Mouse (Mus musculus) frontal cortex, postnatal 14 days (tissue): ENCODE results near the gene Pom121.
"Not testable (repeated sequence)": the region's sequence is repeated elsewhere in the genome, so short reads cannot be mapped to it uniquely, and the experiment has no call there.

Experiments used
- DNase-seq, 2 experiments: peaks; one replicate each; pipeline ENCODE4 v3.0.0; 2022; ENCODE audit warnings: low spot score in 2 of 2

The Pom121 gene

DNA sequence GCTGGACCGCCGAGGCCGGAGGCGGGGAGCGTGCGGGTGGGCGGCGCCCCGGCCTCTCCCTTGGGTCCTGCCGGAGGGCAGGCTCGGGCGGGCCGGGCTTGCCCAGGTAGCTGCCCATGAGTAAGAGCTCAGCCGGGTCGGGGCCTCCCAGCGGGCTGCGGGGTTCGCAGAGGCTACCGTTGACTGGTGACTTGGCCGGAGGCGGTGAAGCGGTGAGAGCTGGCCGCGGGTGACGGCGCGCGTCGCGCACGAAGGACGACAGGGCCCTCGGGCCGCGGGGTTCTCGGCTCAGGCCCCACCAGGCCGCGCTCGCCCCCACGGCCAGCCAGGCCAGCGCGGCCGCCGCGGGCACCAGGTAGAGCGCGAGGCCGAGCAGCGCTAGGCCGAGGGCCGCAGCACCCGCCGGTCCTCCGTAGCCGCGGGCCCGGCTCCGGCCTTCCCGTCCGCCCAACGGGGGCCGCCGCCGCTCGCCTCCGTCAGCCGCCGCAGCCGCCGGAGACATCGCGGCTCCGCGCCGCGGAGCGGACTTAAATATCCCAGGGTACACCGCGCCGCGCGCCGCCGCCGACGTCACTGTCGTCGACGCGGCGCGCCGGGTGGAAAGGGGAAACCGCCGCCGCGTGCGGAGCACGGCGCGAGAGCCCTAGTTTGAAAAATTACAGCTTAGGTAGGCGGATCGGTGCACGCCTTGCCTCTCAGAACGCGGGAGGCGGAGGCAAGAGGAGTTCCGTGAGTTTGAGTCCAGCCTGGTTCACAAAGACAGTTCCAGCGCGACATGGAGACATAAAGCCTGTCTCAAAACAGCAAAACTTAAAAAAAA is at the start of gene Pom121:
Gene Pom121, minus strand, starts transcription at position 543 of the 820 bp plus-strand sequence.
- peak; percentile 62 to 76 for DNase-seq

DNA sequence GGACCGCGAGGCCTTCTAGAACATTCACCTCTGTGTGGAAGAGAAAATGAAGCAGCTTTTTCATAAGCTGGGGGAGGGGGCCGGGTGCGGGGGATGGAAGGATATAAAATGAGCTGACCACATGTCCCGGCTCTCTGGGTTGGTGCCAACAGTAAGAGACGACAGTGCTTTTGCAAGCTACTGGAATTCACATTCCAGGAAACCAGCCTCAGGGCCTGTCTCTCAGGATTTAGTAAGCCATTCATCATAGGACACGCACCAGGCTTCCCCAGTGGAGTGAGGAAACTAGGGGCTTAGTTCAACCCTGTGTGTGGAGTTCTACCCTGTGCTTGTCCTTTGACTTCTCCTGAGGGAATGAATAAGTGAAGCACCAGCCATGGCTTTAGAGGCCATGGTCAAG is 48.1 kb upstream of the Pom121 start:
- DNase-seq = no peak

DNA sequence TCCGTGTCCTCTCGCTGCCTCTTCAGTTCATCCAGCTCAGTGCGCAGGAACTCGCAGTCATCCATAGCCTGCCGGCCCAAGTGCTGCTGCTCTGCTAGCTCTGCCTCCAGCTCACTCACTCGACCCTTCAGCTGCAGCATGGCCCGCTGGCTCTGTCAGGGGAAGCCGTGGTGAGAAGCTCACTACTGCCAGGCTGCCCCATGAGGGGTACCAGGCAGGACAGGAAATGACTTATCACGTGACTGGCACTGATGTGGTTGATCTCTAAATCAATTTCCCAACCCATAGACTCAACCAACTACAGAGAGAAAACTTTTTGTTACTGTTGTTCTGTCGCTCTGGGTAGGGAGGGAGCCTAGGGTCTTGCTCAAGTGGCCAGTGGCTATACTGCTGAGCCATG is 40.7 kb upstream of the Pom121 start:
- DNase-seq = no peak

DNA sequence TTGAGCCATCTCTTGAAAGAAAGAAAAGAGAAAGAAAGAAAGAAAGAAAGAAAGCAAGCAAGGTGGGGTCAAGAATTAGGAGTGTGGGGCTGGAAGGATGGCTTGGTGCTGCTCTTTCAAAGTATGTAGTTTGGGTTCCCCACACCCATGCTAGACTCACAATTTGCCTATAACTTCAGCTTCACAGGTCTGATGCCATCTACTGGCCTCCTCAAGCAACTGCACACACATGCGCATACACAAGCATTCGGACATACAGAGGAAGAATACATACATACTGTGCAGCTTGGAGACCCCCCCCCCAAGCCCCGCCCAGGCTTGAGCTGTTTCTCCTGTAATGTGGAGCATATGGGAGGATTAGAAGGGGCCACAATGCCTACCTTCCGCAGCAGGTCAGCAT is 39.5 kb upstream of the Pom121 start:
- no peak for DNase-seq

DNA sequence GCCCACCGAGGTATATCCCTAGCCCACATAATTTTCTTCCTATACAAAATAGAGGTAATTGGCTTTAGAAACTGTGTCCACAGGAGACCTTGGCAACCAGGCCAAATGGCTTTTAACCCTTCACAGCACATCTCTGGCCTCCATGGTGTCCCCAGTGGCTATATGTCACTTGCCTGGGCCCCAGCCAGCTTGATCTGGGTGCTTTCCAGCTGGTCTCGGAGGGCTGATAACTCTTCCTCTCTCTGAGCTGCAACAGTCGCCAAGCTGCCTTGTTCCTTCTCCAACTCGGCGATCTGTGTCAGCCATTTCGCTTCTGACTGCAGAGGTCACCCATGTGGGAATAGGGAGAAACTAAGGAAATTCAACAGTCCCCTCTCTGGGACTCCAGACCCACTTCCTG is 36.8 kb upstream of the Pom121 start:
- no peak for DNase-seq

DNA sequence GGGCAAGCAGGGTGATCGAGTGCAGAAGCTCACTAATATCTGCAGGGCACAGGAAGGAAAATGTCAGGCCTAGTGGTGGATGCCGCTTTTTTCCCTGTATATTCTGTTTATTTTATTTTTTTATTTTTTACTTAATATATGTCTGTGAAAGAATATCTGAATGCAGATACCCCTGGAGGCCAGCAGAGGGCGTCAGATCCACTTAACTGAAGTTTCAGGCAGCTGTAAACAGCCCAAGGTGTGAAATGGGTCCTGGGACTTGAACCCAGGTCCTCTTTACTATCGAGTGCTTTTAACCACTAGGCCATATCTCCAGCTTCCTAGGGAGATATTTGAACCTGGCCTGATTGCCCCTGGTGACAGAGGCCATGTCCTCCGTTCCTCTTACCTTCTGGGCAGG is 34.4 kb upstream of the Pom121 start:
- no peak for DNase-seq

DNA sequence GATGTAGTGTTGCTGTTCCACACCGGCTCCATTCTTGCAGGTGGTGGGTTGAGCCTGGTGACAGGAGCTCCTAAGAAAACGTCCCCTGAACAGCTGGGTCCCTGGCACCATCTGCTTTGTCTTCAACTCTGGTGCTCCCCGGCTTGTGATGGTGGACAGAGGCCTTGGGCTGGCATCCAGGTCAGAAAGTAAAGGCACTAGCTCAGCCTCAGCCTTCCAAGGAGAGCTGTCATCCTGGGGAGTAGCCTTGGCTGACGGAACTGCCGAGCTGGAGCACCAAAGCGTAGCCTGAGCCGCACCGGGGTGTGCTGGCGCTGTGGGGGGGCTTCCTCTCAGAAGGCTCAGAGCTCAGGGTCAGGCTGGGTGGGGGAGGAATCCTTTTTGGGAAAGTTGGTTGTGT is 15.9 kb upstream of the Pom121 start:
- DNase-seq = no peak

DNA sequence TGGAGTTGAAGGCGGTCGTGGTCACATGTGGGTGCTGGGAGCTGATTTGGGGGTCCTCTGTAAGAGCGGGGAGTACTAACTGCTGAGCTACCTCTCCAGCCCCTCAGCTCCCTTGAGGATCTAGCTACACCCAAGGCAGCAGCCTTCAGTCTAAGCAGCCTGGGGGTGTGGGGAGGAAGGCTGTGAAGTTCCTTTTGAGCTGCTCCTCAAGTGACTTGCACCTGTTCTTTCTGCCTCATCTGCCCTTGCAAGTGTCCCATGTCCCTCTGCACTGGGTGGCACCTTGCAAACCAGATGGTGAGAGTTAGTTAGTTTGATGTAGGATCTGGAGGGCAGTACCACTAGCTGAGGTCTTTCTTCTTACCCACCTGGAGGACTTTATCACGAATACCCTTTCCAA is 13.8 kb upstream of the Pom121 start:
- no peak for DNase-seq

DNA sequence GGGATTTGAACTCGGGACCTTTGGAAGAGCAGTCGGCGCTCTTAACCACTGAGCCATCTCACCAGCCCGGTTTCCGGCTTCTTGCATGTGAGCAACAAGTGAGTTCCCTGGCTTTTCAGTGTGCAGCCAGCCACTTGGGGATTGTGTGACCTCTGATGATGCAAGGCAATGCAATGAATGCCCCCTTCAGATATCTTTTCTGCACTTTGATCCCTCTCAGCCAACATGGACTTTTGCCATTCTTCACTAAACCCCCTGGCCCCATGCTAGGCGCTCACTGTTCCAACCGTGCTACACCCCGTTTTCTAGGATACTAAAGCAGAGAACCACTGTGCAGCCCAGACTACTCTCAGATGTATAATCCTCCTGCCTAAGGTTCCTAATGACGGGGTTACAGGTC is 11.1 kb upstream of the Pom121 start:
- no peak for DNase-seq

DNA sequence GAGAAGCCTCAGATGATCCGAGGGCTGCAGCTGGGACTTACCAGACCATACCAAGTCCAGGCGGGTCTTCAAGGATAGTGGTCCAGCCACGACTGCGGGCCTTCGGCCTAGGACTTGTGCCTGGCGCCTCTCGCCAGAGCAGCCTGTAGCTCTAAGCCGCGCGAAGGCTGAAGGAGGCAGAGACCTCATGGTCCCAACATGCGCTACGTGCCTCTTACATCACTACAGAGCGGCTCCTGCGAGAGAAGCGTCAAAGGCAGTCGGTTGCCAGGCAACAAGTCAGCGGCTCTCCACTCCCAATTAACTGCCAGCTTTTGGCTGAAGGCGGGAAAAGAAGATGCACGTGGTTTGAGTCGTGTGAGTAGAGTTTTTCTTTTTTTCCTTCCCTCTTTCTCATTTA is 10.3 kb upstream of the Pom121 start:
- peak; percentile 54 to 68 for DNase-seq

DNA sequence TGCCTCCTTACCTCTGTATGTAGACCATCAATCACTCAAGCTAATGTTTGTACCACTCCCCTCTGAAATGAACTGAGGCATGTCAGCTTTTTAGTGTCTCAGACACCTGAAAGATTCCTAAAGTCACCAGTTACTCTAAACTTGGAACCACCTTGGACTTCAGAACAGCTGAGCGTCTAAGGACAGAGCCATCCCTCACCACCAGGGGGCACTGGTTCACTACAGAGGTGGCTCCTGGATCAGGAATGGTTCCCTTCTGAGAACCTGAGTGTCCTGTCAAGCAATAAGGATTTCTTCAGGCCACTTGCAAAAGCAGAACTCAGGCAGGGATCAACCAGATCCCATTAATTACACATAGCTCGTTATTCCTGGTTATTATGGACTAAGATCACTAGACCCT is 5.9 kb upstream of the Pom121 start:
- peak in 1 of 2 experiments; percentile 79 for DNase-seq

DNA sequence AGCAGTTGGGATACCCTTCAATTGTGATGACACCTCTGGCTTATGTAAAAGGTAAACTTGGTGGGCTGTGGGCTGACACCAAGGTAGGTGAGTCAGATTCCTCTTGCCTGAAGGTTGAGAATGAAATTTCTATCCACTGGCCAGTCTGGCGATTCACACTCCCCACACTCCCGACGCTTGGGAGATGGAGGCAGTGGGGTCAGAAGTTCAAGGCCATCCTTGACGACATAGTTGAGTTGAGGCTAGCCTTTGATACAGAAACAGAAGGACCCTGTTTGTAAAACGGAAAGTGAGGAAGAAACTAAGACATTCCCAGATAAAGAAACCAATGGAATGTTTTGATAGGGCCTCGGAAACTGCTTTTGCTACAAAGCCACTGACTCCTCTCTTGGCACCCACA is 5.0 kb upstream of the Pom121 start:
- DNase-seq = no peak

DNA sequence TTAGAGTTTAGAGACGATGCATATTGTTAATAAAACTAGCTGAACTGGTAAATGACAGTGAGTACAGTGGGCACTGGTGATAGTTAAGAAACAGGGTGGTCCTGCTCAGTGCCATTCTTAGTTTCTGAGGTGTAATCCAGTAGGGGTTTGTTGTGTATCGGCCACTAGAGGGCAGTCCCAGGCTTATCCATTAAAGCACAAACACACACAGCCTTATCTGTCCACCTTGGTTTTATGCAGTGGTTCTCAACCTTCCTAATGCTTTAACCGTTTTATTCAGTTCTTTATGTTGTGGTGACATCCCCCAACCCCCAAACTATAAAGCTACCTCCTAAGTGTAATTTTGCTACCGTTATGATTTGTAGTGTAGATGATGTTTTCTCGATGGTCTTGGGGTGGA is 1.5 kb upstream of the Pom121 start:
- no peak for DNase-seq

DNA sequence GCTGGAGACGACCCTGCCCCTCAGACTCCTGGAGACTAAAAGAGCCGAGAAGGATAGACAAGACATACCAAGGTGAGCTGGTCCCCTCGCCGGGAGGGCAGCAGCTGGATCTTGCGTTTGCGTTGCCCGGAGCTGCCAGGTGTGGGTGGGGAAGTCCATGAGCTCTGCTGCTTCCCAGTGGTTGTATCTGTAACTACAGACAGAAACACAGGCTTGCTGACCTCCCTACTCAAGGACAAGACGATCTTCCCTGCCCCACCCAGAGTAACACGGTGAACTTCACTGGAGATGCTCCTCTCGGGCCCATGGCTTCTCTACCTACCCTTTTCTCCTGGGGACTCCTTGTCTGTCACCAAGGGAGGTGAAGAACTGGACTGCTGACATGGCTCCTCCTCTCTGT is 10.6 kb downstream of the Pom121 start:
- no peak for DNase-seq

DNA sequence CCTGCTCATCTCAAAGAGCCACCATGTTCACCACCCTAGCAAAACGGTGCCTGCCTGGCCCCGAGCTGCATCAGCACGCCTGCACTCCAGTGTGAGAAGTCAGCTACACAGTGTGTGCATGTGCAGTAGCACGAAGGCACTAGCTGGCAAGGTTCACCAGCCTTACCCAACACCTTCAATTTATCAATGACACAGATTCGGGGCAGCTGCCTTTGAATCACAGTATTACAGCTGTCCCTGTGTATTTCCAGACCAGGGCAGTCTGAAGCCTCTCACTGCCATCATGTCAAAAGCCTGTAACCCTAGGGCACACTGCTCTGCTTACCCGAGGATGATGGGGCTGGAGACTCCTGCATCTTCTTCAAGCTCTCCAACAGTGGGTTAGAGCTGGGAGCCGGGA is 11.6 kb downstream of the Pom121 start:
- no peak for DNase-seq

DNA sequence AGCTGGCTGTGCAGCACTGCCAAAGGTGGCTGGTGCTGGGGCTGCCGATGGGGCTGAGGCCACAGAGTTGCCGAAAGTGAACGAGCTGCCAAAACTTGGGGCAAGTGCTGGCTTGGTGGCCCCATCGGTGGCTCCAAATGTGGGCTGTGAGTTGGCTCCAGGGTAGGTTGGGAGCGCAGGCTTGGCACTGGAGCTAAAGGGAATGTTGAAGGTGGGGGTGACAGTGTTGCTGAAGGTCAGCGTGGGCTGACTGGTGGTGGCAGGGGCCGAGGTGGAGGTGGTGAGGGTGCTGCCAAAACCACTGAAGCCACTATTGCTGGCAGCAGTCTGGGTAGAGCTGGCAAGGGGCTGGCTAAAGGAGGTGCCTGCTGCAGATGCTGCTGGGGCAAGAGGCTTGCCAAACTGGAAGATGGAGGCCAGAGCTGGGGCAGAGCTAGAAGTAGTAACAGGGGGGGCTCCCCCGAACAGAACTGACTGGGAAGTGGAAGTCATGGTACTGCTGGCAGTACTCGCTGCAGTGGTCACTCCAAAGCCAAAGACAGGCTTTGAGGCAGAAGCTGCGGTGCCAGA is 12.9 kb downstream of the Pom121 start:
- DNase-seq = no peak

DNA sequence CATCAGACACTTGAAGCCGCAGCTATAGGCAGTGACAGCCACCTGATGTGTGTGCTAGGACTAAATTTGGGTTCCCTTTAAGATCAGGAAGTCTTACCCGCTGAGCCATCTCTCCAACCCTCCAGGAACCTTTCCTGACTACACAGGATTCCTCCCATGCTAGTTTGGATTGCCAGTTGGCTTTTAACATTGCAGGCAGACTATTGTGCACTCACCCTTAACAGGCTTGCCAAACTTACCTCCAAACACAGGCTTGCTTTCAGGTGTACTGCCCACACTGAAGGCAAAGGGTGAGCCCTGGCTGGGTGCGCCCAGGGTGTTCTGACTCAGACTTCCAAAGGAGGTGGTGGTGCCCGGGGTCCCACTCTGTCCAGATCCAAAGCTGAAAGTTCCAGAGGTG is 13.7 kb downstream of the Pom121 start:
- no peak for DNase-seq

DNA sequence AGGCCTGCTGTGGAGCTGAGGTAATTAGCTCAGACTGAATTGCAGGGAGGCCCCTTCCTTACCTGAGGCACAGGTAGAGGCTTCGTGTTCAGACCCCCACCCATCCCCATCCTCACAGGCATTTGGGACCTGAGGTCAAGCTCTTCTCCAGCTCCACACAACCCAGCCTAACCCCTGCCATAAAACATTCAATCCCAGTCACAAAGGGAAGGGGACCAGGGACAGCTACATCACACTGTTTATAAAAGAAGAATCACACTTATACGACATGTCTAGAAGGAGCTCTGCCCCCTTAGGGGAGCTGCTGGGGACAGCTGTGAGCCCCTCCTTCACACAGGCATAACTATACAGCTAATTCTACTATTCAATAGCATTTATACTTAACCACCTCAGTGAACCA is 18.0 kb downstream of the Pom121 start:
- DNase-seq = no peak

DNA sequence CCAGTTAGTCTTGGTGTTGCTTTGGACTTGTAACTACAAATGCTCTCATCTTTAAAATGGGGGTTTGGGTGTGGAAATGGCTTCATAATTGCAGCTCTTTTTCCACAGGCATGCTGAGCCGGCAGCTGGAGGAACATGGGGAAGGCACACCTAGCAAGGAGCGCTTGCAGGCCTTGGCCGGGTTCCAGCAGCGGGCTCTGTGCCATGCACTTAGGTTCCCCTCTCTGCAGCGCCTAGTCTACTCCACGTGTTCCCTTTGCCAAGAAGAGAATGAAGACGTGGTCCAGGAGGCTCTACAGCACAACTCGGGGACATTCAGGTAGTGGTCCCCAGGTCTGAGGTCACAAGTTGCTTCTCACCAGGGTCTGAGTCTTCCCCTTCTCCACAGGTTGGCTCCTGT is 19.2 kb downstream of the Pom121 start:
- no peak for DNase-seq

DNA sequence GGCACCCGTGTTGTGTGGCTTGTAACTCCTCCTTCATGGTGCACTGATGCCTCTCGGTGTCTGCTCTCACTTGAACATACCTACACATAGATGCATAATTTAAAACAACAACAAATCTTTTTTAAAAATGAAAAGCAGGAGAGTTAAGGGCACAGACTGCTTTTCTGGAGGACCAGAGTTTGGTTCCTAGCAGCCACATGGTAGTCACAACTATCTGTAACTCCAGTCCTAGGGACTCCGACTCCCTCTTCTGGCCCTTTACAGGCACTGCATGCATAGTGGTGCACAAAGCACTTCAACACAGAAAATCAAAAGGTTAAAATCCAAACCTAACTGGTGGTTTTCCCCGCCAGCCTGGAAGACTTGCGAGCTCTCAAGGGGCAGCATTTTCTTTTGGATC is 20.7 kb downstream of the Pom121 start:
- DNase-seq = no peak

DNA sequence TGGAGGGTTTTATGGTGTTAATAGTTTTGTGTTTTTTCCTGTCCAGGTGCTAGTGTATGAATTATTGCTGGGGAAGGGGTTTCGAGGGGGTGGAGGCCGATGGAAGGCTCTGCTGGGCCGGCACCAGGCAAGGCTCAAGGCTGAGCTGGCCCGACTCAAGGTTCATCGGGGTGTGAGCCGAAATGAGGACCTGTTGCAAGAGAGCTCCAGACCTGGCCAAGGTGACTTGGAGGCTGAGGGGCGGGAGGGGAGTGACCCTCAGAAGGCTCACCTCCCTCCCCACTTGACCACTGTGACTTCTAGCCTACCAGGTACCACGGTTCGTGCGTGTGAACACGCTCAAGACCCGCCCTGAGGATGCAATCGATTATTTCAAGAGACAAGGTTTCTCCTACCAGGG is 23.2 kb downstream of the Pom121 start:
- DNase-seq = no peak

DNA sequence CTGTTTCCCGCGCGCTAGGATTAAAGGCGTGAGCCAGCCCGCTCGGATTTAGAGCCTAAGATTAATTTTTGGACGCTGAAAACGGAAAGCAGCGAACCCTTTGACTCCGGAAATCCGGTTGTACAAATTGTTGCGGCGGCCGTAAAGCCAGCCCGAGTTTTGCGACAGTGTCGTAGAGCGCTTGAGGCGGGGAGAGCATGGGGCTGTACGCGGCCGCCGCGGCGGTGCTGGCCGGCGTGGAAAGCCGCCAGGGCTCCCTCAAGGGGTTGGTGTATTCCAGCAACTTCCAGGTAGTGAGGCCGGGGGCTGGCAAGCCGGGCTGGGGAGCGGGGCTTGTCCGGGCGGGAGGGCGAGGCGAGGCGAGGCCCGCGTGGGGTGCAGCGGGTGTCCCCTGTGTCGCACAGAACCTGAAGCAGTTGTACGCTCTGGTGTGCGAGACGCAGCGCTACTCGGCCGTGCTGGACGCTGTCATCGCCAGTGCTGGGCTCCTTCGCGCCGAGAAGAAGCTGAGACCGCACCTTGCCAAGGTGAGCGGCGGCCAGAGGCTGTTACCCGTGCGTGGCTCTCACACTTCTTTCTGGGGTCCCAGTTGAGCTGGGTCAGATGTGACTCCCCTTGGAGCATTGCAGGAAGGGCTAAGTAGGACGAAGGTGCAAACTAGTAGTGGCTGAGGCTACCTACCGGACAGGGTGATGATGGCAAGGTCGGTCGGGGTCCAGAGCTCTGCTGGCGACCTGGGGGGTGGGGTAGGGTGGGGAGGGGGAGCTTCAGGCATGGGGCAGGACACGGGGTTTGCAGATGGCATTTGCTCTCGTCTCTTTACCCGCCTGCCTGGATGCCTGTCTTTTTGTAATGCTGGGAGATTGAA is 24.3 kb downstream of the Pom121 start, which contains the start of gene Nsun5:
Gene Nsun5, plus strand, starts transcription at position 167 of the 868 bp plus-strand sequence.
- DNase-seq = peak; percentile 88 to 95

DNA sequence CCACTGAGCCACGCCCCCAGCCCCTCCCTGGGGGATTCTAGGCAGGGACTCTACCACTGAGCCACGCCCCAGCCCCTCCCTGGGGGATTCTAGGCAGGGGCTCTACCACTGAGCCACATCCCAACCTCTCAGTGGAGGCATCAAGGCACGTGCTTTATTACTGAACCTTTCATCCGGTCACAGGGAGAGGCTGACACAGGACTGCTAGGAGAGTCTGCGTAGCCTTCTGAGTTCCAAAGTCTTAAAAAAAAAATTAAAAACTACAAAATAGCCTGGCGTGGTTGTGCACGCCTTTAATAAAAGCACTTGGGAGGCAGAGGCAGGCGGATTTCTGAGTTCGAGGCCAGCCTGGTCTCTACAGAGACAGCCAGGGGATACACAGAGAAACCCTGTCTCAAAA is 25.1 kb downstream of the Pom121 start:
- not testable (repeated sequence) for DNase-seq
